In the genomic region with DNA sequence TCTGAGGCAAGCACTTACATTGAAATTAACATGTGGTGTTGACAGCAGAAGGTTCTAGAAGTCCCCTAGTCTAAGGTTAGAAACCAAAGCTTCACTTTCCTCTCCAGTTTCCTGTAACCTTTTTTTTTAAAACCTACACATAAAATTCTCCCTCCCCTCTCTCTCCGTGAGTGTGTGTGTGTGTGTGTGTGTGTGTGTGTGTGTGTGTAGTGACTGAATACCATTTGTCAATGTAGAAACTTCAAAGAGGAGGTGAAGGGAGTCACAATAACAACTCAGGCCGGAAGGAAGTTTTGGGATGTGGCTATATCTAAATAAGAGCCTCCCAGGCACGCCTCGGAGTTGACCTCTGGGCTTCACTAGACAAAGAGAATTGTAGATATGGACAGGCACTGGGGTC, we compare ENCODE assay signal across 10 mouse cellular contexts.
A peak's percentile ranks its signal among the peaks of the same experiment; 100 is the strongest.
DNase-seq lines count a peak whose midpoint lies in the region; ATAC-seq and TF ChIP-seq lines count a peak whose summit lies in the region.
"Had no signal": no experiment of that assay in that cellular context is flagged by ENCODE, and none has a peak within 500 bp of the region (broad histone marks: within the 10 kb centered on the region; RNA-seq: fewer than 3 reads in every experiment).

No protein-coding gene starts in this region.

- no peak for DNase-seq in gastrocnemius, adult 2 months
- DNase-seq in gastrocnemius, postnatal 36 days, result no peak
- DNase-seq in CH12.LX (ENCODE audit: extremely low read depth), result peak; percentile 35
- DNase-seq in heart, postnatal 10 days, result peak; percentile 33 to 43
- DNase-seq in kidney, postnatal 4 days, result peak; percentile 52 to 65
- DNase-seq in forebrain, embryonic 14.5 days (ENCODE audit: low spot score), result no peak
- DNase-seq in B cell, adult 2 months, result no peak
- DNase-seq: gastrocnemius, postnatal 14 days; liver had no signal

- no peak for TF ChIP-seq RAD21 in CH12.LX (IDR thresholded peaks at IDR 0.05; ENCODE audit: low read depth, low read length)

- in situ Hi-C loops in CH12.LX (cut with MboI; ENCODE audit: low pct_ligation_motif_present, low pct_unique_long_range_greater_than_20kb, low sequenced_read_pairs), result no loop called here

- peaks cover 2% of the 10 kb centered on the region for H3K79me2 ChIP-seq in CH12.LX (replicated peaks; ENCODE audit: control insufficient read depth, extremely low read depth, insufficient read depth, poor library complexity, severe bottlenecking)

- no peak for TF ChIP-seq POLR2A in CH12.LX (IDR thresholded peaks at IDR 0.05; ENCODE audit: low read depth, low read length)

- no peak for TF ChIP-seq CTCF in gastrocnemius, adult 2 months (IDR thresholded peaks at IDR 0.05)
- TF ChIP-seq CTCF in CH12.LX (conservative IDR thresholded peaks at IDR 0.05 in 1 of 2, IDR thresholded peaks at IDR 0.05 in 1 of 2; ENCODE audit: low read depth in 2 of 2, low read length in 2 of 2), result no peak

- H3K4me3 ChIP-seq in gastrocnemius, adult 2 months, result no peak overlapping the region
- H3K4me3 ChIP-seq in CH12.LX (replicated peaks in 1 of 3; ENCODE audit: low read depth in 2 of 3, low read length in 2 of 3, poor library complexity in 1 of 3), result no peak overlapping the region
- H3K4me3 ChIP-seq in forebrain, embryonic 14.5 days (ENCODE audit: low read depth, low read length), result no peak overlapping the region
- H3K4me3 ChIP-seq in intestine, embryonic 16.5 days (ENCODE audit: low read length), result no peak overlapping the region

- TF ChIP-seq EP300 in CH12.LX (IDR thresholded peaks at IDR 0.05; ENCODE audit: low read length), result no peak

- ATAC-seq in forebrain, embryonic 14.5 days, result no peak
- no peak for ATAC-seq in intestine, embryonic 16.5 days

- H3K27ac ChIP-seq in gastrocnemius, adult 2 months, result peak overlapping the region; percentile 24; the same call in 1 of the 2 replicates
- peak overlapping the region; percentile 29; the same call in 1 of the 2 replicates for H3K27ac ChIP-seq in CH12.LX (ENCODE audit: insufficient read depth, low read depth)
- no peak overlapping the region for H3K27ac ChIP-seq in forebrain, embryonic 14.5 days (ENCODE audit: low read depth, low read length)
- no peak overlapping the region for H3K27ac ChIP-seq in intestine, embryonic 16.5 days (ENCODE audit: low read length)

- peaks cover 86 to 92% of the 10 kb centered on the region in 2 experiments for H3K36me3 ChIP-seq in CH12.LX (replicated peaks in 1 of 2; ENCODE audit: control insufficient read depth in 1 of 2, insufficient read depth in 1 of 2, low read length in 1 of 2)
- H3K36me3 ChIP-seq in forebrain, embryonic 14.5 days (ENCODE audit: control insufficient read depth, insufficient read depth, low read length), result no peaks in the 10 kb centered on the region
- peaks cover 15% of the 10 kb centered on the region for H3K36me3 ChIP-seq in intestine, embryonic 16.5 days (ENCODE audit: control insufficient read depth, insufficient read depth, low read length)

- no peak overlapping the region for H3K4me2 ChIP-seq in CH12.LX (ENCODE audit: insufficient read depth, low read depth, poor library complexity, severe bottlenecking)
- H3K4me2 ChIP-seq in forebrain, embryonic 14.5 days (ENCODE audit: low read length), result no peak overlapping the region
- no peak overlapping the region for H3K4me2 ChIP-seq in intestine, embryonic 16.5 days (ENCODE audit: low read depth, low read length)

- dilution Hi-C loops in CH12.LX (cut with MboI; ENCODE audit: extremely low pct_ligation_motif_present, extremely low pct_unique_long_range_greater_than_20kb, low sequenced_read_pairs), result no loop called here

- intact Hi-C loops in gastrocnemius, adult 2 months (cut with DNase I), result no loop called here
- intact Hi-C loops in gastrocnemius, postnatal 36 days (cut with DNase I), result no loop called here
- intact Hi-C loops in heart, postnatal 10 days (cut with DNase I), result no loop called here

- H3K9ac ChIP-seq in CH12.LX (ENCODE audit: insufficient read depth, low read depth), result no peak overlapping the region
- H3K9ac ChIP-seq in forebrain, embryonic 14.5 days (ENCODE audit: low read length), result no peak overlapping the region
- no peak overlapping the region for H3K9ac ChIP-seq in intestine, embryonic 16.5 days (ENCODE audit: low read depth, low read length)

- no peaks in the 10 kb centered on the region for H3K27me3 ChIP-seq in CH12.LX (replicated peaks)
- no peaks in the 10 kb centered on the region for H3K27me3 ChIP-seq in forebrain, embryonic 14.5 days (replicated peaks; ENCODE audit: control insufficient read depth, insufficient read depth, low read length)
- H3K27me3 ChIP-seq in intestine, embryonic 16.5 days (replicated peaks; ENCODE audit: control insufficient read depth, insufficient read depth, low read length), result no peaks in the 10 kb centered on the region

- H3K4me1 ChIP-seq in CH12.LX (ENCODE audit: control insufficient read depth in 1 of 2, insufficient read depth in 2 of 2), result peaks cover 11 to 21% of the 10 kb centered on the region in 2 experiments
- H3K4me1 ChIP-seq in forebrain, embryonic 14.5 days (ENCODE audit: control insufficient read depth, insufficient read depth, low read length), result peaks cover 7% of the 10 kb centered on the region
- H3K4me1 ChIP-seq in intestine, embryonic 16.5 days (ENCODE audit: control insufficient read depth, insufficient read depth, low read length), result no peaks in the 10 kb centered on the region

- 88% methylated on average over 4 of the region's 4 CpGs for WGBS in forebrain, embryonic 14.5 days
- WGBS in intestine, embryonic 16.5 days, result 30% methylated on average over 4 of the region's 4 CpGs

- peaks cover 5% of the 10 kb centered on the region for H3K9me3 ChIP-seq in CH12.LX (replicated peaks; ENCODE audit: low read length)
- no peaks in the 10 kb centered on the region for H3K9me3 ChIP-seq in forebrain, embryonic 14.5 days (replicated peaks; ENCODE audit: control insufficient read depth, low read length)
- no peaks in the 10 kb centered on the region for H3K9me3 ChIP-seq in intestine, embryonic 16.5 days (ENCODE audit: control insufficient read depth, low read length)

TF ChIP-seq in CH12.LX, 34 proteins besides CTCF, POLR2A, EP300 and RAD21:
- TF ChIP-seq MEF2A (IDR thresholded peaks at IDR 0.05; ENCODE audit: borderline replicate concordance, low read depth, low read length), result peak; percentile 60; the same call in 1 of the 2 replicates
- TF ChIP-seq ZNF384 (IDR thresholded peaks at IDR 0.05; ENCODE audit: low read depth, low read length), result peak; percentile 89
- TF ChIP-seq IRF4 (IDR thresholded peaks at IDR 0.05; ENCODE audit: low read depth, low read length), result peak; percentile 53; the same call in 1 of the 2 replicates
- no peak for TF ChIP-seq MAFK (IDR thresholded peaks at IDR 0.05; ENCODE audit: insufficient replicate concordance, low read length)

Comparison
In these comparisons a context has a peak if more than half of its experiments do, and no peak if none do; other contexts are left out.
1. DNase-seq: peak in CH12.LX (single experiment), heart, postnatal 10 days (2 of 2) and kidney, postnatal 4 days (2 of 2); none in gastrocnemius, adult 2 months (single experiment), gastrocnemius, postnatal 36 days (0 of 2), forebrain, embryonic 14.5 days (single experiment) and B cell, adult 2 months (0 of 2).
2. H3K27ac ChIP-seq: peak in gastrocnemius, adult 2 months (single experiment) and CH12.LX (single experiment); none in forebrain, embryonic 14.5 days (single experiment) and intestine, embryonic 16.5 days (single experiment).